Mouse (Mus musculus) urinary bladder, postnatal 10 days (tissue): ENCODE results near the gene Gna12.

Experiments
- DNase-seq: peaks from one replicate; pipeline ENCODE4 v3.0.0; 2022; ENCODE audit warnings: low spot score

Gene Gna12

DNA sequence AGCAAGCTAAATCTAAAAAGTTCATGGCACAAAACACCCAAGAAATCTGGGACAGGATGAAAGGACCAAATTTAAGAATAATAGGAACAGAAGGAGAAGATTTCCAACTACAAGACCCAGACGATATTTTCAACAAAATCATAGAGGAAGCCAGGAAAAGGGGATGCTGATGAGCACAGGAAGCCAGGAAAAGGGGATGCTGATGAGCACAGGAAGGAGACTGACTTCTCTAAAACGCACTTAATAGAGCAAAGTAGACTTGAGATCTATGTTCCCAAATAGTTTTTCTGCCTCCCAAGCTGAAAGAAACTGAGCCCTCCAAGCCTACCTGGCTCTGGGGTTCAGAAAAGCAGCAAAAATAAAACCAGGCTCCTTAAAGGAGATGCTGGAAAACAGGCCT, 2.8 kb downstream of the Gna12 start:
- no peak for DNase-seq

DNA sequence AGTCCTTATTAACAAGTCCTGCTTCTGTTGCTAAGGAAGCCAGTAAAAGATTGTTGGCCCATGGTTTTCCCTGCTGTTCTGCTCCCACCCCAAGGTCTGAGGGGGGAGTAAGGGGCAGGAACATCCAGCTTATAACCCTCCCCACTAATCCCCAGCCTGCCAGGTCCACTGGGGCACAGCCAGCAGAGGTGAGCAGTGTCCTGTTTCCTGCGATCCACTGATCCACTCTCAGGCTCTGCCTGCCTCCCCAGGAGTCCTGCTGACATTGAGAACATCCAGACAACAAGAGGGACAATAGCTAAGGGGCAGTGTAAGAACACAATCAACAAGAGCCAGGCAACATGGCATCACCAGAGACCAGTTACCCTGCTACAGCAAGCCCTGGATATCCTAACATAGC, 3.4 kb downstream of the Gna12 start:
- no peak for DNase-seq

DNA sequence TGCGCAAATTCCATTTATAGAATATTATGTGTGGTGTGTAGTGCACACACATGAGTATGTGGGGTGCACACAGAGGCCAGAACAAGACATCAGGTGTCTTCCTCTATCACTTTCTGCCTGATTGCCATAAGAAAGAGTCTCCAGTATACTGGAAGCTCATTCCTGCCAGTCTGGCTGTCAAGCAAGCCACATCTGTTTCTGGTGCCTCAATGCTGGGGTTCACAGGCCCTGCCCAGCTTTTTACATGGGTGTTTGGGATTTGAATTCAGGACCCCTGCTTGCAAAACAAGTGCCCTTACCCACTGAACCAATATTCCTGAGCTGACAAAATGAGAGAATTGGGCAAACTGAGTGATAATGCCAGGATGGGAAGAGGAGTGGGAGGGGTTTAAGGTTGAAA, 4.1 kb downstream of the Gna12 start:
- DNase-seq = no peak

DNA sequence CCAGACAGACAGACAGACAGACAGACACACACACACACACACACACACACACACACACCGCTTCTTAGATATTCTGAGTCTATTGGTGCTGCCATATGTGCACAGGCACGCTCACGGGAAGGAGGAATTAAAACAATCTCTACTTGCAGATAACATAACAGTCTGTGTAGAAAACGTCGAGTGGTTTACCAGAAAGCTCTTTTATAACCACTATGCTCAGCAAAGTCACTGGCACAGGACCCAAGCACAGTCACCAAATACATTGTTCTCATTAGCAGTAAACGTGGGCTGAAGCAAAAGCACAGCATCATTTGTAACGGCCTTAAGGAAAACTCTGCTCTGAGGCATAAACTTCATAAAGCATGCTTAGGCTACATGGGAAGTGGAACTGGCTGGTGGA, 6.1 kb downstream of the Gna12 start:
- no peak for DNase-seq

DNA sequence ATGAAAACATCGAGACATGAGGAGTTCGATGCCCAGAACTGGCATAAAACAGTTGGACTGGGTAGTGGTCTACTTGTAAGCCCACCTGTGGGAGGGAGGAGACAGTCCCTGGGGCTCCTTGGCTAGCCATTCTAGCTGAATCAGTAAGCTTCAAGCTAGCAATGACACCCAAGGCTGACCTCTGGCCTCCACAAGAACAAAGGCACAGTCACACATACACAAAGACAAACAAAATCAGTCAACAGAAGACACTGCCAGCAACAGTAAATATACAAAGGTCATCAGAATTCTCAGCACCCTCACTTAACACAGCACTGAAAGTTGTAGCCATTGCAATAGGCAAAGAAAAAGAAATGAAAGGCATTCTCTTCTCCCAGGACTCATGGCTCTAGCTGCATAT, 6.8 kb downstream of the Gna12 start:
- DNase-seq = no peak

DNA sequence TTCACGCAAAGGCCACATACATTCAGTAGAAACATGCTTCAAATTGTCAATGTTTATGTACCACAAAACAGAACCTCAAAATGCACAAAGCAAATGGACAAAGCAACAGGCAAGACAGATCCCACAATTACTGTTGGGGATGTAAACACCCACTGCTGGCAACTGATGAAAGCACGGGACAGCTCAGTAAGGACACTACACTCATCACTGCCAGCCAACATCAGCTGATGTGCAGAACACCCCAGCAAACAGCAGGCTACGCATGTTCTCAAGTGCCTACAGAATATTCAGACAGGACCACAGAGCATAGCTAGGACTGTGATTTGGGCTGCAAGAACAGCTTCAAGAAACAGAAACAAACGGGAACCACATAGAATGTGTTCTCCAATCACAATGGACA, 8.3 kb downstream of the Gna12 start:
- DNase-seq = no peak

DNA sequence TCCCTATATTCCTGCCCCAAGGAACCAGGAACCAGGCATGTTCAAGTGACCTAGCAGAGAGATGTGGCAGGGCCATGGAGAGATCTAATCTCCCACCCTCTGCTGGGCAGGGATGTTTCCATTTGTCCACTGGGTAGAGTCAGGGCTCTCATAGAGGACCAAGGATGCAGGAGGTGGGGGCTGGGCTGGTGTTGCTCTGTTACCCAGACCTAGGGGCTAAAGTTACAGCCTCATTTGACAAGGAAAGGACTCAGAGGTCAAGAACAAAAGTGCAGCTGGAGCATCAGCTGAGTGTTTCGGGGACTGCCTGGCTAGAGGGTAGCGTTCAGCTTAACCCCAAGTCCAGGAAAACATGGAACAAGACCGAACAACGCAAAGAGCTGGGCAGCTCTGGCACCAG, 9.7 kb downstream of the Gna12 start:
- DNase-seq = no peak

DNA sequence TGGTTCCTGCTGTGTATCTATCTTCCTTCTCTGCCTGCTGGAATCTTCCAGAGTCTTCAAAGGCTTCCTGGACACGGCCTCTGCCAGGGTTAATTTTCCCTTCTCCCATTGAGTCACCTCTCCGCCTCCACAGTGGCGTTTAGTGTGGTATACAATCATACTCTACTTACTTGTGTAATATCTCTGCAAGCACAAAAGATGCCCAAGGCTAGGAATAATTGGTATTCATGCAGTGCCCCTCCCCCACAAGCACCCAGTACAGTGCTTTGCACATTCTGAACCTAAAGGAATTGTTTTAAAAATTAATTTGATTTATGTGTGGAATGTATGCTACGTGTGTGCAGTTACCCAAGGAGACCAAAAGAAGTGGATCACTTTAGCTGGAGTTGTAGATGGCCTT, 10.6 kb downstream of the Gna12 start:
- no peak for DNase-seq

DNA sequence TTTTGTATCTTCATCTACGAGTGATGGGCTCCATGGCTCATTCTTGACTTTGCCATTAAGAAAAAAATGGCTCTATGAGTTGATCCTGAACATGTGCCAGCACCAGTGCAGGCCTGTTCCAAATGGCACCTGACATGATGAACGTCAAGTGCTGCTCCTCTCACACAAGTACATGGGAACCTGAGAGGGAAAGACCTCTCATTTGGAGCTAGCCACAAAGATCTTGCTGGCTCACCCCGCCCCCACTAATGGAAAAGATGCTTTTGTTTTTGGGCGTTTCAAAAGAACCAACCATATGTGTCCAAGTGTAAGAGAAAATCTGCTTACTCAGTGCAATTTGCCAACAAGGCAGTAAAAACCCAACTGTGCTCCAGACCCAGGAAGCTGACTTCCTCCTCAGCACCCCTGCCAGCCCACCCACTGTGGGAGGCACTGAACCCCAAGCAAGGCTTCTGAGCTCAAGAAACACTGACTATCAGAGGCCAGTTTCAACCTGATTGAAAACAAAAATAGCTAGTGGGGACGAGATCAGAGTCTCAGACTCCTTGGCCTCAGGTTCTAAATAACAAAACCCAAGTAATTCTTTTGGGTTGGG, 11.7 kb downstream of the Gna12 start:
- no peak for DNase-seq

DNA sequence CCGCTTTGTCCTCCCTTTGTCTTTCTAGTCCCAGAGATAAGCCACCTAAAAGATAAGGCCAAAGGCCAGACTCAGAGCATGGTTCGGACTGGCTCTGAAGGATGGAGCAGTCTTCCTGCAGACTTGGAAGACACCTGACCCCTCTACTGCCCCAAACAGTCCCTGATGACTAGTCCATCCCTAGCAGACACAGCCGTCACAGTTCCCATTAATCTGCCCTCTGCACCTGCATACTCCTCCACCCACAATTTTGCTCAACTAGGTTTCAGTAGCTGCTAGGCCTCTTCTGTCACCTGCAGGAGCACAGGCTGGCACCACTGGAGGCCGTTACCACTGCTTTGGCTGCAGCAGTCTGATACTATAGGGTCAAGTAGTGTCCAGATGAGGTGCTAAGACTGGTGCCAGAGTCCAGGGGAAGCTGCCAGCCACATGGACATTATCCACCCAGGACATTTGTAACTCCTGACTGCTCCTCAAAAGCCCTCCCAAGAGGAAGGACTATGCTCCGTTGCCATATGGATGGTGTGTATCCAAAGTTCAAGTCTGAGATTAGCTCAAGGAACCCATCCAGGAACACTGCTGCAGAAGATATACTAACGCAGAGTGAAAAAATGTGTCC, 13.2 kb downstream of the Gna12 start:
- DNase-seq = no peak

DNA sequence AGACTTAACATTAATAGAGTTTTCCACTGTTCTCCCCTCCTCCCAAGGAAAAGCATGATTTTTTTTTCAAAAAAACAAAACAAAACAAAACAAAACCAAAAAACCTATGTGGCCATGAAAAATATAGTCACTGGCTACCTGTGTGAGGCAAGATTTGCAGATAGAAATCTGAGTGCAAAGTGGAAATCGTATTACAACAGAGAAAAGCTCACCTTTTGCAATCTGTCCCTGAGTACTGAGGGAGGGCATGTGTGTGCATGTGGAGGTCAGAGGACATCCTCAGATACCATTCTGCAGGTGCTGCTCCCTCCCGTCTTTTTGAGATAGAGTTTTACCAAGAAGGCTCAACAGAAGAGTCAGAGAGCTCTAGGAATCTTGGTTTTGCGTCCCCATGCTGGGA, 14.2 kb downstream of the Gna12 start:
- no peak for DNase-seq

DNA sequence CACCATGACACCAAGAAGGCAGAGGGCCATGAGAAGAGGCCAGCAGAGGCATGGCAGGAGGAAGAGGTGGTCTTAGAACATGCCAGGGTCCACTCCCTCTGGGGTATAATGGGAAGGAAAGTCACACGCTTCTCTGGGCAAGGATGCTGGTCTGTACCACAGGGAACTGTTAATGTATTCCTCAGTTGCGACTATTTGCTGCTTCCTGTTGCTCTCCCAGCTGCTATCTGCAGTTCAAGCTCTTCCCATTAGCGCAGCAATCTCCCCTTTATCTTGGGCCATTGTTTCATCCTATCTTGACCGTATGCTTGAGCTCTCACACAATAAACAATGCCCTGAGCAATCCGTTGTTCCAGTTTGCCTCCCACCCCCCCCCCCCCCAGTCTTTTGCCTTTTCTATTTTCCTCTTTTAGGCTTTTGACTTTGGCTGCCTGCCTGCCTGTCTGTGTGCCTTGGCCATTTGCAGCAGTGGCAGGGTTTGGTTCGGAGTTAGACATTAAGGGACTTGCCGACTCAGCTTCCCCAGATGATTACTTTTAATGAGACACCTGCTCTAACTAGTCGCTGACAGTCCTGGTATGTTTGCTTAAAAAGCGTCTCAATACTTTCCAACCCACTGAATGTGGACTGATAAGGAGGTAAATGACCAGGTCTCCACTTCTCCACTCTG, 15.0 kb downstream of the Gna12 start:
- DNase-seq = no peak

DNA sequence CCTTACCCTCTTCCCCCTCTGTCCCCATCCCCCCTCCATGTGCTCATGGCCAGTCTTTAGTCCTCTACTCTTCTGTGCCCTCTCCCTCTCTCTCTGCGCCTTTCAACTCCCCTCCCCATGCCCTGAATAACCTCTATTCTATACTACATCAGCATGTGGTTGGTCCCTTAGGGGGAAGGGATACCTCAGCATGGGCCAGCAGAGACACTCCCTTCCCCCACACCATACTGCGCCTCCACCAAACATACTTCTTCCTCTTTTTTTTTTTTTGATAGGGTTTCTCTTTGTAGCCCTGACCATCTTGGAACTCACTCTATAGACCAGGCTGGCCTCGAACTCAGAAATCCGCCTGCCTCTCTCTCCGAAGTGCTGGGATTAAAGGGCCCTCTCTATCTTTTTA, 15.8 kb downstream of the Gna12 start:
- DNase-seq = no peak

DNA sequence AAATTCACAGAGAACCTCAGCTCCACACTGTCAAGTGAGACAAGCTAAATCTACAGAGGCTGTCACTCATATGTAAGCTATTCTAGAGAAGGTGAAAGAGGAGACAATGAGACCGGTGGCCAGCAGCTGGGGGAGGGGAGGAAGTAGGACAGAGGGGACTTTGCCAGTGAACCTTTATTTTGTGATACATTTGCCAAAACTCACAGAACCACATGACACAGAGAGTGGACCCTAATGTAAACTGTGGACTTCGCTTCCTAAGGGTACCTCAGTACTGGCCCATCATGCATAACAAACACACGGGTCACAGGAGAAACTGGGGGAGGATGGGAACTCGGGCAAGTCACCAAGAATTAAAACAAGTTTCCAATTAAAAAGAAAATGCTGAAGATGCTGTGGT, 17.5 kb downstream of the Gna12 start:
- no peak for DNase-seq

DNA sequence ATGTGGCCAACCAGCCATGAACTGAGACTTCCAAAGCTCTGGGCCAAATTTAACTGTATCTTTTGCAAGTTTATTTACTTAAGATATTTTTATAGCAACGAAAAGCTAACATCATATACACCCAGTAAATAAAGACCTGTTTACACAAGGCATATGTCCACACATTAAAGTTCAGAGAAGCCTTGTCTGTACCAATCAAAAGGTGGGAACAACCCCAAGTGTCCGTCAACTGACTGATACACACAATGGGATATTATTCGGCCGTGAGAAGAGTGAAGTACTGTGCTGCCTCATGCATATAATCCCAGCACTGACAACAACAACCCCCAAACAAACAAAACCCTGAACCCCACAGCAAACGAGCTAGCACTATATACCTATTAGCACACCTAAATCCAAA, 18.2 kb downstream of the Gna12 start:
- DNase-seq = no peak

DNA sequence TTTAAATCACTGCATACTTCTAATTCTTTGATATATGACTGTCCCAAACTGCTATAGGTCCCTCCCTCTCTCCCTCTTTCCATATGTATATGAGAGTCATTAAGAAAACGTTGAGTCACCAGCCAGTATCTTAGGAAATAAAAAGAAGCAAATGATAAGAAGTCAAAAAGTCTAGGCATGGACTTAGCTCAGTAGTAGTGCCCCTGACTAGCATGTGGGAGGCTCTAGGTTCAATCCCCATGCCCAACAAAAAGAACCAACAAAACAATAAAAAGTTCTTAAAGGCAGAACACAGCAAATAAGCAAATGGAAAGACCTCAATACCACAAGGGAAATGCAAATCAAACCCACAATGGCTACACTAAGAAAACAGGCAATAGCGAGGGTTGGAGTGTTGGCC, 18.8 kb downstream of the Gna12 start:
- no peak for DNase-seq

DNA sequence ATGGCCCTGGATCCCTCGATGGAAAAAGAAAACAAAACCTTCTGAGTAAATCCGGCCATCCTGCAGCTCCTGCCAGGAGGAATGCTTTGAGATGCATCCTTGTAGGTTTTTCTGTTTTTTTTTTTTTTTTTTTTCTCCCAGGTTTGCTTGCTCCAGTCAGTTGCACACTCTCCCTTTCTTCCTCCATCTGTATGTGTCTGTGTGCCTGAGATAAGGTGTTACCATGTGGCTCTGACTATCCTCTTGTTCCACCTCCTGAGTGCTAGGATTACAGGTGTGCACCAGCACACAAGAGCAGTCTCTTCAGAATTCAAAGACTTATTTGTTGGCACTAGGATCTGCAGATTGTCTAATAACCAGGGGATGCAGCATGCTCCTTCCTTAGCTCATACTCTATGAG, 23.3 kb downstream of the Gna12 start:
- DNase-seq = no peak

DNA sequence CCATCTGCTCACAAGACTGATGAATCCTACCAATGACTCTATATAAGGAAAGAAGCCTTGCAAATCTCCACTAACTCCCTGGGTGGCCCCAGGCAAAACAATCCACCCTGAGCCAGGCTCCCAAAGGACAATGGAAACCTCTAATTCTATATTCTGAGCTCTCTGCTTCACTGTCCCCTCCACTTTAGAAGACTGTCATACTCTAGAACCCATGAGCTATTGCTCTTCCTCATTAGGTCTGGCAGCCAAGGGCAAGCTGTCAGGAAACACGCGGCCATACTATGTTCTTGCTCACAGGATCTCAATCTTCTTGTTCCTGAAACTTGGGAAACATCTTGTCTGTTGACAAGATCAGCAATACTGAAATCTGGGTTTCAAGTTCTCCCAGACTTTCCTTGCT, 24.0 kb downstream of the Gna12 start:
- DNase-seq = no peak

DNA sequence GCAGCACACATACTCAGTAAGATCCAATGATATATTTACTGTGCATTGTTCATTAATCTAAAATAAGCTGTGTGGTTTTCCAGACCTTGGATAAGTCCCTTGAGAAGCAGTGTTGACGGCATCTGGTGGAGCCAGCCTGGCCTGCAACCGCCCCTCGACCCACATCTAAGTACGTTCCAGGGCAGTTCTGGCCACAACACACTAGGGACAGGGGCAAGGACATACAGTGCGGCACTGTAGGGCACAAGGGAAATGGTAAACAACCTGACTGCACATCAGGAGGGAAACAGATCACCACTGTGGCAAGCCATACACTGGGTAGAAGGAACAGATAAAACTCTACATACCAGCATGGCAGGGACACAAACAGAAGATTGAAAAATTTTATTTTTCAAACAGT, 28.4 kb downstream of the Gna12 start:
- no peak for DNase-seq

DNA sequence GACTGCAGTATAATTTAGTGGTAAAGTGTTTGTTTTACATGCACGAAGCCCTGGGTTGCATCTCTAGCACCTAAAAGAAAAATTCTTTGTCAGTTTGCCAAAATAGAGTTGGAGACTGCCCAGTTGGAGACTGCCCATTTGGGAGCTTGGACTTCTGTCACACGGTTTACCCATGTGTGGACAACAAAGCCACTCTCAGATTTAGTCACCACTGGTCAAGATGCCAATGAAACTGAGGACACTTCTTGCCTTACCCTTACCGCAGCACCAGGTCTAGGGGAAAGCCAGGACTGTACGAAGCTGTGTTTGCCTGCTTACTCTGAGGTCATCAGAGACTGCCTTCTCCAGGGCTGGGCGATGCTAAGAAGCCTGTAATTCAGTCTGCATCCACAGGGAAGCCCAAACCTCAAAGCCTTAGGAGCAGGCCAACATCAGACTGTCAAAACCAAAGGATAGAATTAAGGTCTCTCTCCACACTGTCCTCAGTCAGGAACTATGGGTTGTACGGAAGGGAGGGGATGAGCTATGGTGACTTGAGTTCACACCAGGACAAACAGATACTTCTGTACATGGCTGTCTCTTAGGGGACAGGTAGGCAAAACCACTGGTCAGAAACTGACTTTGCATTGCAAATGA, 29.8 kb downstream of the Gna12 start:
- DNase-seq = no peak

DNA sequence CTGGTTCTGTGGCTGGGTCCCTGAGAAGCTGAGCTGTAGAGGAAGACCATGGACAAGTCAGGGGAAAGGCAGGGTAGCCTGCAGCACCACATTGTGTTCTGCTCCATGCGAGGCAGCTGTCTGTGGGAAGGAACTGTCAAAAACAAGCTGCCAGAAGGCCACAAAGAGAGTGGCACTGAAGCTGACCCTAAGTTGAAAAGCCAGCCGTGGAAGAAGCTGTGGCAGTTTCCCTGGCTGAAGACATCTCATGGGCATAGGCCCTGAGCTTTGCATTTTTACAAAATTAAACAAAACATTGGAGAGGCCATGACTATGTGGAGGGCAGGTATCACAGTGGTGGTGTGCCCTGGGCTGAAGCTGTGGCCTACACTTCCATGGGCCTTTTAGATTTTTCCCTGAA, 31.0 kb downstream of the Gna12 start:
- DNase-seq = no peak

DNA sequence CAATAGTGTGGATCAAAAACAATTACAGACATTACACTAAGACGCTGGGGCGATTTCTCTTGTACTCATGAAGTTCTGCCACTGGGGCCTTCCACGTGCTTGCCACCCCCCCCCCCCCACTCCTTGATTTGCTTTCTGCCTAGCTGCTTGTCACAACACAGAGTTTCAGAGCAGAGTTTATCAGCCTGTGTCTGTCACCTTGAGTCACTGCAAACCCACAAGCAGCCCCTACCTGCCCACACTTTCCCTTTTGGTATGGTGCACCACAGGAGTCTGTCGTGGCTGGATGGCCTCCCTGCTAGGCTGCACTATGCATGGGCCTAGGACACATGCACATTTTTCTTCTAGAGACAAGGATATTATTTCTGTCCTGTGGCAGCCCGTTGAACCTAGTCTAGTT, 31.5 kb downstream of the Gna12 start:
- no peak for DNase-seq

DNA sequence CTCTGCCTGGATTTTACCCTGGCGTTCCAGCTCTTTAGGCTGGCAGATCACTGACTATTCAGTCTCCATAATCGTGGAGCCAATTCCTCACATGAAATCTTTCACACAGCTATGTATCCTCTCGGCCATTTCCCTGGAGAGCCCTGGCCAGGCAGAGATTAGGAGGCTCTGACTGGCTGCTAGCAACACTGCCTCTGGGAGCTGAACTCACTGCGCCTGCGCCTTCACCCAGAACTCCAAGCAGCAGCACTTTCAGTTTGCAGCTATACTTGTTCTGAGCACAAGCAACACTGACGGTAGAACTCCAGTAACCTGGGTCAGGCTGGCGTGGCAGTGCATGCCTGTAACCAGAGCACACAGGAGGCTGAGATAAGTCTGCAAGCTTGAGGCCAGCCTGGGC, 32.1 kb downstream of the Gna12 start:
- no peak for DNase-seq

DNA sequence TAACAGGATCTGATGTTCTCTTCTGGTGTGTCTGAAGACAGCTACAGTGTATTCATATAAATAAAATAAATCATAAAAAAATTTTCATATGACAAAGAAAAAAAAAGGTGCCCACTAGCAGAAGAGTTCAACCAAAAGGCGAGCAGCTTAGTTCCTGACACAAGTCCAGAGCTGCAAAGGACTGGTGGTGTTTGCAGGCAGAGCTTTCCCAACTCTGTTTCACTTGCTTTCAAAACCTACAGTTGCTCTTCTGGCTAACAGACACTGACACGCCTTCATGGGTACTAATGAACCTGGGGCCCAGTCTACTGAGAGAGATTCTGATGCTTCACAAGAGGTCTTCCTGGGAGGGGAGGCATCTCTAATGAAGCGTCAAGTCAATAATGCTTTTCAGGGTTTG, 34.2 kb downstream of the Gna12 start:
- no peak for DNase-seq
